Mouse (Mus musculus): ENCODE data around the gene Cib4. TPM values are rescaled to one million over a fixed set of nuclear protein-coding genes. Genes with fewer than 3 reads are reported as not detected.

Gene Cib4
- polyA plus RNA-seq, 1 experiment: not detected

DNA sequence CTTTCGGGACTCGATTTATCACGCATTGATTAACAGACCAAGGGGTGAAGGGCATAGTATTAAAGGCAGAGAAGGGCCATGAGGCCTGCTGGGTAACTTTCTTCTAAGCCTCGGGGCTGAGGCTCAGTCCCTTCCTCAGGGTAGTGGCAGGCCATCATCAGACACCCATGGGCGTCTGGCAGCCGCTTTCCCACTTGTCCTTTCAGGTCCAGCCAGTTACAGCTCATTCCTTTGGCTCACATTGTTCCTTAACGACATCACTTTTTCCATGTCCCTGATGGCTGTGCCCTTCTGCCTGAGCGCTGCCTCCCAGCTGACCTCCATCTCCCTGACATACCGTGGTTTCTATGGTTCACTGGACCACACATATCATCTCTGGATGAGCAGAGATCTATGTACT lies 31.6 kb upstream of the Cib4 start:
- Histone ChIP-seq H3K4me1 (peaks cover 6% of the 10 kb centered on the region; the same call in 1 of the 2 replicates), H3K27me3 (replicated peaks) (peaks cover 67% of the 10 kb centered on the region)
- TF ChIP-seq GATA1 (IDR thresholded peaks at IDR 0.05; ENCODE audit: borderline replicate concordance, low read length): no peak
- no peak for TF ChIP-seq FLI1 (IDR thresholded peaks at IDR 0.05; ENCODE audit: low read length)

DNA sequence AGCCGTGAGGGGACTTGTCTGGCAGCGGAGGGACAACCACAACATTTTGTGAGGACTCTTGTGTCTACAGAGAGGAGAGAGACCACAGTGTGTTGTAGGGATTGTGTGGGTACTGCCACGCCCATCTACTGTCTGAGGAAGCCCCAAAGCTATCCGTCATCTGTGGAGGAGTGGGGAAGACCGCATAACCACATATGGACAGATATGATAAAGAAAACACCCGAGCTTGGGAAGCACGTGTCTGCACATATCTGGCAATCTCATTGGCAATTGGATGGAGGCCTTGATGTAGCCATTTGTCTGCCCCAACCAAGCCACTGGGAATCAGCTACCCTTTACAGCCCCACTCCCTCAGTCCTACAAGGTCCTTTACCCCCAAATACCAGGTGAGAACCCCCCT lies 30.6 kb upstream of the Cib4 start:
- peaks cover 68% of the 10 kb centered on the region for H3K27me3 ChIP-seq (replicated peaks)
- no peak overlapping the region for H3K4me3 ChIP-seq (replicated peaks)
- H3K36me3 ChIP-seq (replicated peaks; ENCODE audit: low read length): no peaks in the 10 kb centered on the region
- TF ChIP-seq FLI1 (IDR thresholded peaks at IDR 0.05; ENCODE audit: low read length) (no peak), GATA1 (IDR thresholded peaks at IDR 0.05; ENCODE audit: borderline replicate concordance, low read length) (no peak)
- H3K4me1 ChIP-seq: peaks cover 6% of the 10 kb centered on the region; the same call in 1 of the 2 replicates
- peaks cover 12% of the 10 kb centered on the region for H3K9me3 ChIP-seq

More for the DNA sequence above, 31.6 kb upstream of the Cib4 start:
- Histone ChIP-seq H3K9me3 (peaks cover 12% of the 10 kb centered on the region), H3K36me3 (replicated peaks; ENCODE audit: low read length) (no peaks in the 10 kb centered on the region), H3K4me3 (replicated peaks) (no peak overlapping the region)

GRCm38 (mm10) chr5:30574367-30574766 lies 28.7 kb upstream of the Cib4 start:
- Histone ChIP-seq H3K27me3 (replicated peaks) (peaks cover 61% of the 10 kb centered on the region), H3K9me3 (peaks cover 12% of the 10 kb centered on the region), H3K36me3 (replicated peaks; ENCODE audit: low read length) (no peaks in the 10 kb centered on the region), H3K4me3 (replicated peaks) (no peak overlapping the region), H3K4me1 (peaks cover 6% of the 10 kb centered on the region; the same call in 1 of the 2 replicates)
- no peak for TF ChIP-seq FLI1 (IDR thresholded peaks at IDR 0.05; ENCODE audit: low read length)
- TF ChIP-seq GATA1 (IDR thresholded peaks at IDR 0.05; ENCODE audit: borderline replicate concordance, low read length): no peak

GRCm38 (mm10) chr5:30571820-30572219 lies 26.2 kb upstream of the Cib4 start:
- TF ChIP-seq GATA1 (IDR thresholded peaks at IDR 0.05; ENCODE audit: borderline replicate concordance, low read length) (no peak), FLI1 (IDR thresholded peaks at IDR 0.05; ENCODE audit: low read length) (no peak)
- Histone ChIP-seq H3K9me3 (peaks cover 12% of the 10 kb centered on the region), H3K4me1 (peaks cover 6% of the 10 kb centered on the region; the same call in 1 of the 2 replicates), H3K27me3 (replicated peaks) (peaks cover 50% of the 10 kb centered on the region), H3K4me3 (replicated peaks) (no peak overlapping the region), H3K36me3 (replicated peaks; ENCODE audit: low read length) (no peaks in the 10 kb centered on the region)

GRCm38 (mm10) chr5:30568479-30568878 lies 22.8 kb upstream of the Cib4 start:
- Histone ChIP-seq H3K4me3 (replicated peaks) (no peak overlapping the region), H3K36me3 (replicated peaks; ENCODE audit: low read length) (no peaks in the 10 kb centered on the region), H3K27me3 (replicated peaks) (peaks cover 32% of the 10 kb centered on the region), H3K4me1 (no peaks in the 10 kb centered on the region), H3K9me3 (peaks cover 3% of the 10 kb centered on the region)
- TF ChIP-seq GATA1 (IDR thresholded peaks at IDR 0.05; ENCODE audit: borderline replicate concordance, low read length) (no peak), FLI1 (IDR thresholded peaks at IDR 0.05; ENCODE audit: low read length) (no peak)

DNA sequence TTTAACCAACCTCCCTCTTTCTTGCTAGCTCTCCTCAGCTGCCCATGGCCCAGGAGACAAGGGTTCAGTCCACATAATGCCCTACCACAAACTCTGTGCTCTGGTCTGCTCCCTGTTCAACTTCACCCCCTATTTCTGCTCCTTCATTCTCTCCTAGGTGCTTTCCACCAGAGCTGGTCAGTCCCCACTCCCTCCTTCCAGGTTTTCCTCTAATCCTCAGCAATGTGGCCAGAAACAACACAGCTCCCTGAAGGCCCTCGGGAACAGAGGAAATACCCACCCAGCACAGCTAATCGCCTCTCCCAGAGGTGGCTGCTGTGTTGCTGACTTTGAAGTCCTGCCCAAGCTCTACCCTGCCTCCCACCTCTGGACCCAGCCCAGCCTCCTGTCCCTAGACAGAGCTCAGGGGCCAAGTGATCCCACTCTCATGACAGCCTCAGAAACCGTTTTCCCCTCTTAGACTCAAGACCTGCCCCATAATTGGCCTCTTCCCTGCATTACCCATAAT lies 14.4 kb upstream of the Cib4 start:
- Histone ChIP-seq H3K27me3 (replicated peaks) (peaks cover 24% of the 10 kb centered on the region), H3K4me3 (replicated peaks) (no peak overlapping the region), H3K36me3 (replicated peaks; ENCODE audit: low read length) (no peaks in the 10 kb centered on the region), H3K9me3 (no peaks in the 10 kb centered on the region; the same call in 1 of the 2 replicates), H3K4me1 (no peaks in the 10 kb centered on the region)
- TF ChIP-seq GATA1 (IDR thresholded peaks at IDR 0.05; ENCODE audit: borderline replicate concordance, low read length): no peak
- TF ChIP-seq FLI1 (IDR thresholded peaks at IDR 0.05; ENCODE audit: low read length): no peak

- Histone ChIP-seq H3K9me3 (no peaks in the 10 kb centered on the region; the same call in 1 of the 2 replicates), H3K36me3 (replicated peaks; ENCODE audit: low read length) (no peaks in the 10 kb centered on the region), H3K4me1 (no peaks in the 10 kb centered on the region), H3K27me3 (replicated peaks) (peaks cover 28% of the 10 kb centered on the region), H3K4me3 (replicated peaks) (no peak overlapping the region)
- TF ChIP-seq FLI1 (IDR thresholded peaks at IDR 0.05; ENCODE audit: low read length): no peak
- no peak for TF ChIP-seq GATA1 (IDR thresholded peaks at IDR 0.05; ENCODE audit: borderline replicate concordance, low read length)
Observed at GRCm38 (mm10) chr5:30559421-30559820, 13.8 kb upstream of the Cib4 start.

GRCm38 (mm10) chr5:30556284-30556683 lies 10.6 kb upstream of the Cib4 start:
- H3K36me3 ChIP-seq (replicated peaks; ENCODE audit: low read length): no peaks in the 10 kb centered on the region
- H3K4me3 ChIP-seq (replicated peaks): no peak overlapping the region
- H3K27me3 ChIP-seq (replicated peaks): peaks cover 35% of the 10 kb centered on the region
- no peak for TF ChIP-seq FLI1 (IDR thresholded peaks at IDR 0.05; ENCODE audit: low read length)
- no peaks in the 10 kb centered on the region; the same call in 1 of the 2 replicates for H3K9me3 ChIP-seq
- no peaks in the 10 kb centered on the region for H3K4me1 ChIP-seq

- no peak for TF ChIP-seq GATA1 (IDR thresholded peaks at IDR 0.05; ENCODE audit: borderline replicate concordance, low read length)
- Histone ChIP-seq H3K27me3 (replicated peaks) (peaks cover 39% of the 10 kb centered on the region), H3K36me3 (replicated peaks; ENCODE audit: low read length) (no peaks in the 10 kb centered on the region), H3K4me3 (replicated peaks) (no peak overlapping the region), H3K4me1 (no peaks in the 10 kb centered on the region), H3K9me3 (no peaks in the 10 kb centered on the region; the same call in 1 of the 2 replicates)
Observed at GRCm38 (mm10) chr5:30554981-30555380, 9.3 kb upstream of the Cib4 start.

DNA sequence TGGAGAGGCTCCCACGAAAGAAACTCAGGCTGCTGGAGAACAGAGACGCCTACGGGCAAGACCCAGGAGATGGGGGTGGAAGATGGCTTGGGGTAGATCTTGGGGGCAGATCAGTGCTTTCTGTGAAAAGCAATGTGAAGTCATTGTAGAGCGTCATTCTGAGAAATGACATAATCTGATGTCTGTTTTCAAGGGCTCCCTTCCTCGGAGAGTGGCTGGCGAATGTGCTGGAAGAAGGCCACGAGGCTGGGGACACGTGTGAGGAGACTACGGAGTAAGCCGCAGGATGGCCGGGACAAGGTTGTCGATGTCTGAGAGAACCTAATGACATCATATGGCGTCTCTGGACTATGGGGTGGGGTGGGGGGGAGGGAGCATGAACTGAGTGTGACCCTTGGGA lies 8.3 kb upstream of the Cib4 start:
- H3K4me3 ChIP-seq (replicated peaks): no peak overlapping the region
- no peaks in the 10 kb centered on the region for H3K36me3 ChIP-seq (replicated peaks; ENCODE audit: low read length)
- peaks cover 36% of the 10 kb centered on the region for H3K27me3 ChIP-seq (replicated peaks)
- TF ChIP-seq GATA1 (IDR thresholded peaks at IDR 0.05; ENCODE audit: borderline replicate concordance, low read length) (no peak), FLI1 (IDR thresholded peaks at IDR 0.05; ENCODE audit: low read length) (no peak)
- no peaks in the 10 kb centered on the region for H3K4me1 ChIP-seq
- H3K9me3 ChIP-seq: no peaks in the 10 kb centered on the region; the same call in 1 of the 2 replicates

DNA sequence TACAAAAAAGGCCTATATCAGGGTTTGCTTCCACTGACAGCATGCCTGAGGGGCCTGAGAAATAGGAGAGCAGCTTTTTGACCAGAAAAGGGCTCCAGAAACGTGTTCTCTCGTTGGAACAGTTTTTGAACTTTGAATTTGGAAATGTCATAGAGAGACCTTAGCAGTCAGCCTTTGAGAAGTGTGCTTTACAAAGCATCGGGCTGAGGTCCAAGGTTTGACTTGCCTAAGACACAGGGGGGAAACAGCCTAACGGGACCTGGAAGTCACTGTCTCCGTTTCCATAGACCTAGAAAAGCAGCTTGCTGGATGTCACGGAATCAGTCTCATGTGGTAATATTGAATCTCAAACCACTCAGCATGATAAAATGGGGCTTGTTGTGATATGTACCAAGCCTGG lies 6.4 kb upstream of the Cib4 start:
- H3K9me3 ChIP-seq: no peaks in the 10 kb centered on the region
- H3K36me3 ChIP-seq (replicated peaks; ENCODE audit: low read length): no peaks in the 10 kb centered on the region
- peaks cover 39% of the 10 kb centered on the region for H3K27me3 ChIP-seq (replicated peaks)
- H3K4me3 ChIP-seq (replicated peaks): no peak overlapping the region
- no peak for TF ChIP-seq GATA1 (IDR thresholded peaks at IDR 0.05; ENCODE audit: borderline replicate concordance, low read length)
- H3K4me1 ChIP-seq: no peaks in the 10 kb centered on the region

All from megakaryocyte, embryonic 14.5 days (primary cell).